Mouse (Mus musculus): ENCODE results near the gene Sept8. TPM values are rescaled to one million over a fixed set of nuclear protein-coding genes. Genes with fewer than 3 reads are reported as not detected.
A peak's percentile ranks its signal among the peaks of the same experiment; 100 is the strongest.

Gene Sept8
- 1 to 10 TPM in 1 of 2 experiments, under 1 TPM in 1; 0.95 to 1.0 TPM for polyA plus RNA-seq (2017; shearing (Covaris generic))

- ATAC-seq: peak; percentile 77
These were observed at the start of gene Sept8 for GRCm38 (mm10) chr11:53519207-53520121. Sept8 (plus strand) TSS chr11:53519257.

DNA sequence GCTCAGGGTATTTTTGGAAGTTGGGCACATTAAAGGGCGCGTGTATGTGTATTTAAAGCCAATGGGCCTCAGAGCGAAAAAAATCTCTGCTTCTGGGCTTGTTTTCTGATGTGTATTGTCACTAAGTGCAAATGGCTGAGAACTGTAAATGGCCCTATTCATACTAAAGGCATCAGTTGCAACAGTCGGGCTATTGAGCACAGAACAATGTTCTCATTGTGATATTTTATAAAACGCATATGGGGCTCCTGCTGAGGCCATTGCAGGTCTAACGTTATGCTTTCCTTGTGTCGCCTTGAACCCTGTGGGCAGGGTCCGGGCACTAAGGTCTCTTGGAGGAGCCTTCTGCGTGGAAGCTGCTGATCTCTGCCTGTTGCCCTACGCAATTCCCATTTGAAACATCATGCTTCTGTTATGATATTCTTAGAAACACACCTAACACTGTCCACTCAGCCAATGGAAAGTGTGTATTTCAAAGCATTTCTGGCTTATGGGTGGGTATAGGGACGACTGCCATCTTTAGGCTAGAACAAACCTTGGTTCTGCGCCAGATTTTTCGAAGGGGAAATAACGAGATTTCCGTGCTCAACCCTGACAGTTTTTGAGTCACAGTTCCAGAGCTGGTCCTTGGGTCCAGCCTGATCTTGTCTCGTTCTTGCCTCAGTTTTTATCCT is 49.6 kb upstream of the Sept8 start:
- no peak for ATAC-seq

GRCm38 (mm10) chr11:53469968-53470695 is 48.9 kb upstream of the Sept8 start, which contains the start of gene Gm9837:
Gm9837 (minus strand) TSS chr11:53470479.
- peak; percentile 85 for ATAC-seq

- ATAC-seq: no peak
These were observed 46.3 kb upstream of the Sept8 start for GRCm38 (mm10) chr11:53472709-53473108.

- no peak for ATAC-seq
These were observed 43.4 kb upstream of the Sept8 start for GRCm38 (mm10) chr11:53475620-53476019.

- no peak for ATAC-seq
These were observed 41.2 kb upstream of the Sept8 start for GRCm38 (mm10) chr11:53477833-53478232.

GRCm38 (mm10) chr11:53478383-53479170 is 40.5 kb upstream of the Sept8 start:
- ATAC-seq: no peak

- ATAC-seq: no peak
These were observed 39.8 kb upstream of the Sept8 start for GRCm38 (mm10) chr11:53479171-53479782.

DNA sequence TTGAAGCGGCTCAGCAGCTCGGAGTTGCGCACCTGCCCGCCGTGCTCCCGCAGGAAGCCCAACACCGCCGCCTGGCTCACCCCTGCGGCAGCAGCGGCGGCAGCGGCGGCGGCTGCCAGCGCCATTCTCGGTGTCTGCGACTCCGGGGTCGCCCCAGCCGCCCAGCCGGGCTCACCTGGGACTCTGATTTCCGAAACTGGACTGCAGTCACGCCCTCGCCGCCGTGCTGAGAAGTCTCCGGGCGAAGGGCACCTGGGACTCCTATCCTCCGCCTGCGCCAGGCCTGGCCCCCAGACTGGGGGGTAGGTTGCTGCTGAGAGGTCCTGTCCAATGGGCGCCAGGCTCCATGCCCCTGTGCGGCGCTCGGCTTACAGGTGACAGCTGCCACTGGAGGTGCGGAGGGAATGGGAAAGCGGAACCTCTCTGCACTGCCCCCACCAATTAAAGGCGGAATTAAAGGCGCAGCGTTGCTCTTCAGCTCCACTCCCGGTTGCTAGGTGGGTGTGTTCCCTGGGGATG is 39.2 kb upstream of the Sept8 start, which contains the start of the genes Gm9945 and Sowaha:
Gm9945 (plus strand) TSS at position 384 of the 519 bp plus-strand sequence.
Sowaha (minus strand) TSS at position 492 of the 519 bp plus-strand sequence.
- ATAC-seq: no peak

DNA sequence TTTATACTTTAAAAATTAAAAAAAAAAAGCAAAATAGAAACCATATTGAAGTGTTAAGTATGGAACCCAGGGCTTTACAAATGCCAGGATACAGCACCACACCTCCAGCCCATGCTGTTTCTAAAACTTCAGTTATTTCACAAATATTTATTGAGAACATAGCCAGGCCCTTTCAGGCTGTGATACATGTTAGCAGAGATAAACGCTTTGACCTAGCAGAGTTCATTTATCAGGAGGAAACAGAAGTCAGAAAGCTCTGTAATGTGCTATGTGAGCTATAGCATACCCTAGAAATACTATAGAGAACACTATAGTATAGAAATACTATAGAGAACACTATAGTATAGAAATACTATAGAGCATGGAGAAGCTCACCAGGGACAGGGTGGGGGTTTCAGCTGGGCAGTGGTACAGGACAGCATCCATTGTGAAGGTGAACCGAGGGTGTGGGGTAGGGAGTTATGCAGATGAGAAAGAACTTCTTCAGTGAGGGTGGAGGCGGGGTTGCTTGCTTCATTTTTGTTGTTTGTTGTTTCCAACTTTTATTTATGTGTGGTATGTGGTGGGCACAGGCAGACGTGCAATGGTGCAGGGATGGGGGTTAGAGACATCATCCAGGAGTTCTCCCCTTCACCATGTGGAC is 37.8 kb upstream of the Sept8 start:
- ATAC-seq: no peak

DNA sequence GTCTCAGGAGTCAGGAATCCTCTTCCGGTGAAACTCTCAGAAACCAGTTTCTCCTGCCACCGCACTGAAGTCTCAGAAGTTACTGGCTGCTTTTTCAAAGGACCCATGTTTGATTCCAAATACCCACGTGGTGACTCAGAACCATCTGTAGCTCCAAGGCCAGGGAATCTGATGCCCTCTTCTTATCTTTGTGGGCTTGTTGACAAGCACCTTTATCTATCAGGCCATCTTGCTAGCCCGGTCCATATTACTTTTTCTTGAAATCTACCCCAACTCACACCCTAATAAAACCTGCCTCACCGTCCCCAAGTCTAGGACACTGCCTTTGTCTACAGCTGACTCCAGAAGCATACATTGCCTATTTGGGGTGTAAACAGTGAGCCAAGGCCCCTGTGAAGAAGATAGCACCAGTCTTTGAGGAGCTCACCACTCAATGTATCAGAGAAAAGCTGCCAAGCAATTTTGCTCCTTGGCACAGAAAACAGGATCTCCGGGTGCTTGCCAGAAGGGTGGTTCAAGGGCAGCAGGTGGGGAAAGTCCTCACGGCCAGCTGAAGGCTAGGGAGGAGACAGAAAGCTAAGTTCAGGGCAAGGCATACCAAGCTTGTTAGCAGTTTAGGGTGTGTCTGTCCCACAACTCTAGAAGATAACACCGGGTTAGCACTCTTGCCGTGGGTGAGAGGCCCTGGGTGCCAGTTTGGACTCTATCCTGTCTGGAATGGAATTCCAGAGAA is 35.7 kb upstream of the Sept8 start:
- ATAC-seq: no peak

DNA sequence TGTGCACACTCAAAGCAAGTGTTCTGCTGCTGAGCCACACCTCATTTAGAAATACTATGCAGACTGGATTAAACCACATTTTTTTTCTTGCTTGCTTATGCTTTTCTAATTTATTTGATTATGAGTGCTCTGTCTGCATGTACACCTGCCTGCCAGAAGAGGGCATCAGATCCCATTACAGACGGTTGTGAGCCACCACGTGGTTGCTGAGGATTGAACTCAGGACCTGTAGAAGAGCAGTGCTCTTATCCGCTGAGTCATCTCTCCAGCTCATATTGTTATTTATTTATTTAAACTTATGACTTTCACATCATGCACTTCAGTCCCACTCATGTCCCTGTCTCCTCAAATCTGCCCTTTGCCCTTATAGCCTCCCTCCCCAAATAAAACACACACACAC is 33.3 kb upstream of the Sept8 start:
- ATAC-seq: no peak

GRCm38 (mm10) chr11:53486351-53486750 is 32.7 kb upstream of the Sept8 start:
- no peak for ATAC-seq

DNA sequence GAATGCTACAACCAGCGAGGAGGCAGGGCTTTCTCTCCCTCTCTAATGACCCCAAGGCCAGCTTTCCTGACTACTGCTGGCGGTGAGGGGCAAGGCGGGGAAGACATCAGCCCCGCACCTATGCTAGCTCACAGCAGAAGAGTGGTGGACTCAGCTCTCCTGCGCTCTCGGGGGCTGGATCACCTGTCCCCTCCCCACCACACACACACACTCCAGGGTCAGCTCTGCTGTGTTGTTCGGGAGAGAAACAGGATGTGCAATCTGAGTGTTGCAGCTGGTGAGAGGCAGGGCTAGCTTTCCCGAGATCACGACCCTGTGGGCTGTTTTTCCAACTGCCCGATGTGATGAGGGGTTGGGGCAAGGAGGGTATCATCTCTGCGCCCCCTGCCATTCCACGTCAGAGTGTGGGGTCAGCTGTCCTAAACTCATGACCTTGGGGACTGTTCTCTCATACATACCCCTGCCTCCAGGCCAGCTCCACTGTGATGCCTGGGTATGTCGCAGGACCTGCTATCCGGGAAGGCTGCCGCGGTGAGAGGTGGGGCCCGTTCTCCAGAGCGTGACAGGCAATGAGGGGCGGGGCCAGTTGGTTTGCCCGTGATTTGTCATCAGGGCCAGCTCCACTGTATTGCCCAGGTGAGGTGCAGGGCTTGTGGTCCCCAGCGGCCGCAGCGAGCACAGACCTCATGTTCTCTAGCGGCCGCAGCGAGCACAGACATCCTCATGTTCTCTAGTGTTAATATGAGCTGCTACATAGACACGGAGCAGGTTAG is 32.0 kb upstream of the Sept8 start:
- no peak for ATAC-seq

- ATAC-seq: no peak
These were observed 30.1 kb upstream of the Sept8 start for GRCm38 (mm10) chr11:53489007-53489406.

DNA sequence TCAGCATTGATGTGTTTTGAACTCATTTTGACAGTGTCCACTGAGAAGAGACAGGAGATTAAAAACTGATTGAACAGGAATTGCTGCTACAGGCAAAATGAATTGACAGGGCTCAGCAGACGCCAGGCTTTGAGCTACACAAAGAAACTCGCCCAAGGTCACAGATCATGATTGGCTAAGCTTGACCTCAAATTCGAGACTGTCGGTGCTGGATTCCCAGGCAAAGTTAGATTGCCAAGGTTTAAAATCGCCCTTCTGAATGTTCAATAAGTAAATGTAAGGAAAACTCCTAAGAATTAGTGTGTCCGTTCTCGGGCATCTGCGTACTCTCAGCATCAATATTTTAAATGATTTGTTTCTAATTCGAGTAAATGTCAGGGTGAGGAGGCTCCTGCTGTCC is 29.6 kb upstream of the Sept8 start:
- ATAC-seq: no peak

GRCm38 (mm10) chr11:53491954-53492401 is 27.1 kb upstream of the Sept8 start:
- no peak for ATAC-seq

DNA sequence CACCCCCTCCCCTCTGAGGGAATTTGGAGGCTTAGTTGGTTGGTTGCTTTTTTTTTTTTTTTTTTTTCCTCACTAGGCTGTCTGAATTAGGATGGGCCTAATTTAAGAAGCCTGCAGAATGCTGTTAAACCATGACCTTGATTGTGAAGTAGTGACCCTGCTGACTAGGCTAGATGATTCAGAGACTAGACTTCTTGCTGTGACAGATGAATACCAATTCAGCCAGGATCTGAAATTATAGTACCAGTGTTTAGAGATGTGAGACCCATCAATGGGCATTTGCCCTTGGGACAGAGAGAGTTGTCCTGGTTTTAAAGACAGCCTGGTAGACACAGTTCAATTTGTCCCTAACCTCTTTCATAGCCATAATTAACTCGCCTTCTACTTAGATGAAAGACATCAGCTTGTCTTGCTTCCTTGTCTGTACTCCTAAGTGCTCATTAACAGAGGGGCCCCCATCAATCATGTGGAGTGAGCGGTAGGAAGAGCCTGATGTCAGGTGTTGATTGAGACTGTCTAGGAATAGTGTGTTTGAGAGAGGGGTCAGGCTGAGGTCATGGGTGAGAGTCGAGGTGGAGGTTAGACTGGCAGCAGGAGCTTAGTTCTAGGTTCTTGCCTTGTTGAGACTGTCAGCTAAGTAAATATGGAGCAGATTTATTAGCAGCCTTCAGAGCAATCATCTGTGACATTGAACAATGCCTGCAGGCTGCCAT is 25.7 kb upstream of the Sept8 start:
- ATAC-seq: no peak

All from CD4-positive, CD25-positive, alpha-beta regulatory T cell, adult 4 months (primary cell).